In the genomic region with DNA sequence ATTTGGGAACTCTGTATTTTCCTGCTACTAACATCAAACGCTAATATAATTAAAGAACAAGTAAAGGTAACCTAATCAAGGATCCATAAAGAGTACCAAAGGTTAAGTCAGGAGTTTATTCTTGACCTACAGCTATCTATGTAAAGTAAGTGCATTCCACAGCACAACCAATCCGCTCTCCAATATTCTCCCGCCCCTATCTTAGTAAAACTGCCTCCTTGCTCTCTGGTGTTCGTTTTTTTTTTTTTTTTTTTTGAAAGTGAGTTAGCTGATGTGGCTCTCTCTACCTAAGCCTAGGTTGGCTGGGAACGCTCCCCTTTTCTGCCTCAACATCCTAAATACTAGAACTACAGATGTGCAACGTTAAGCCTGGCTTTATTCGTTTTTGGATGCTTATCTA, we compare ENCODE assay signal across 9 mouse cellular contexts. TPM values are rescaled to one million over a fixed set of nuclear protein-coding genes. Genes with fewer than 3 reads are reported as not detected.
A peak's percentile ranks its signal among the peaks of the same experiment; 100 is the strongest.
DNase-seq lines count a peak whose midpoint lies in the region; ATAC-seq and TF ChIP-seq lines count a peak whose summit lies in the region.
"Had no signal": no experiment of that assay in that cellular context is flagged by ENCODE, and none has a peak within 500 bp of the region (broad histone marks: within the 10 kb centered on the region; RNA-seq: fewer than 3 reads in every experiment).

No protein-coding gene starts in this region.

- H3K4me2 ChIP-seq in heart, embryonic 11.5 days = peak overlapping the region; percentile 77
- peak overlapping the region; percentile 81 for H3K4me2 ChIP-seq in heart, postnatal 0 days (ENCODE audit: low read depth, low read length)

- peak overlapping the region; percentile 96 for H3K9ac ChIP-seq in heart, embryonic 11.5 days (ENCODE audit: low read depth, low read length)
- peak overlapping the region; percentile 95 for H3K9ac ChIP-seq in heart, postnatal 0 days (replicated peaks; ENCODE audit: low read depth, low read length)

- H3K9me3 ChIP-seq in heart, embryonic 11.5 days (replicated peaks; ENCODE audit: control insufficient read depth, low read length) = 0 out of 2 replicates have a peak, but pooled peaks cover 3% of the 10 kb centered on the region
- H3K9me3 ChIP-seq in heart, postnatal 0 days (replicated peaks; ENCODE audit: control insufficient read depth, low read length) = no peaks in the 10 kb centered on the region
- no peaks in the 10 kb centered on the region; the same call in 1 of the 2 replicates for H3K9me3 ChIP-seq in midbrain, embryonic 10.5 days (replicated peaks)

- no peaks in the 10 kb centered on the region for H3K27me3 ChIP-seq in heart, embryonic 11.5 days (ENCODE audit: control insufficient read depth, insufficient read depth, low read length)
- no peaks in the 10 kb centered on the region for H3K27me3 ChIP-seq in heart, postnatal 0 days (ENCODE audit: control insufficient read depth, insufficient read depth, low read length)
- H3K27me3 ChIP-seq in midbrain, embryonic 10.5 days (ENCODE audit: low read depth, poor library complexity, severe bottlenecking) = no peaks in the 10 kb centered on the region

- no peaks in the 10 kb centered on the region for H3K36me3 ChIP-seq in heart, embryonic 11.5 days (ENCODE audit: control insufficient read depth, insufficient read depth, low read length)
- no peaks in the 10 kb centered on the region for H3K36me3 ChIP-seq in heart, postnatal 0 days (replicated peaks; ENCODE audit: control insufficient read depth, insufficient read depth, low read length)
- H3K36me3 ChIP-seq in midbrain, embryonic 10.5 days = no peaks in the 10 kb centered on the region

- H3K27ac ChIP-seq in heart, embryonic 11.5 days (ENCODE audit: low read depth, low read length) = no peak overlapping the region
- H3K27ac ChIP-seq in heart, postnatal 0 days (ENCODE audit: low read depth) = no peak overlapping the region
- no peak overlapping the region for H3K27ac ChIP-seq in midbrain, embryonic 10.5 days (replicated peaks)

- intact Hi-C loops in gastrocnemius, postnatal 14 days (cut with DNase I; ENCODE audit: low total_unique reads) = no loop called here

- no peak for TF ChIP-seq EP300 in heart, postnatal 0 days (IDR thresholded peaks at IDR 0.05; ENCODE audit: low read depth)

- no peak for ATAC-seq in heart, embryonic 11.5 days (replicated peaks; ENCODE audit: insufficient number of reproducible peaks, low FRiP score, low TSS enrichment)
- ATAC-seq in heart, postnatal 0 days (ENCODE audit: insufficient read depth, low read depth) = no peak
- ATAC-seq in granulocyte monocyte progenitor cell, adult 5-6 weeks (replicated peaks; ENCODE audit: poor library complexity, severe bottlenecking) = no peak

- no peak for DNase-seq in heart, adult 8-10 months (ENCODE audit: low spot score)
- DNase-seq in MEL-GATA-1-ER (ENCODE audit: extremely low read depth, low read depth) = peak; percentile 54
- DNase-seq in heart, postnatal 0 days (ENCODE audit: low spot score) = no peak
- no peak for DNase-seq in midbrain, embryonic 10.5 days (ENCODE audit: low spot score)
- DNase-seq in gastrocnemius, postnatal 14 days = no peak
- no peak for DNase-seq in adrenal gland, postnatal 25 days

- TF ChIP-seq CTCF in heart, postnatal 0 days (IDR thresholded peaks at IDR 0.05; ENCODE audit: low read depth) = no peak

- peaks cover 3% of the 10 kb centered on the region; the same call in 1 of the 2 replicates for H3K4me1 ChIP-seq in heart, embryonic 11.5 days (ENCODE audit: control insufficient read depth, insufficient read depth, low read length)
- 0 out of 2 replicates have a peak, but pooled peaks cover 11% of the 10 kb centered on the region for H3K4me1 ChIP-seq in heart, postnatal 0 days (ENCODE audit: control insufficient read depth, insufficient read depth)
- H3K4me1 ChIP-seq in midbrain, embryonic 10.5 days = peaks cover 17% of the 10 kb centered on the region

- 8% methylated on average over 7 of the region's 7 CpGs for WGBS in heart, embryonic 11.5 days (ENCODE audit: insufficient replicate concordance)
- 11% methylated on average over 7 of the region's 7 CpGs for WGBS in heart, postnatal 0 days
- 25% methylated on average over 7 of the region's 7 CpGs for WGBS in midbrain, embryonic 10.5 days

- H3K4me3 ChIP-seq in heart, embryonic 11.5 days (ENCODE audit: low read depth, low read length) = peak overlapping the region; percentile 99
- peak overlapping the region; percentile 99 for H3K4me3 ChIP-seq in heart, postnatal 0 days (ENCODE audit: low read depth, low read length)
- H3K4me3 ChIP-seq in midbrain, embryonic 10.5 days = peak overlapping the region; percentile 97

RNA-seq across cellular contexts. Expression of a gene that starts 1.2 kb away (rescaled TPM):
- 10.2 and 13.9 TPM in 2 replicates for polyA plus RNA-seq in heart, embryonic 11.5 days (2014; fragmentation: Nextera tagmentation; extraction: Ambion mirVana)
- 10 to 100 TPM; 19.0 to 22.5 (median 21.7) TPM for total RNA-seq in heart, adult 8-10 months (2022)
- total RNA-seq in heart, postnatal 0 days (2014; rRNA removed; ENCODE audit: low replicate concordance) = 19.0 and 41.9 TPM in 2 replicates
- polyA plus RNA-seq in heart, postnatal 0 days (2015; fragmentation: Nextera tagmentation; extraction: Ambion mirVana) = 3.1 and 3.7 TPM in 2 replicates
- 12.6 and 12.9 TPM in 2 replicates for polyA plus RNA-seq in midbrain, embryonic 10.5 days (2016; fragmentation: Nextera tagmentation; extraction: Ambion mirVana)
- 10 to 100 TPM; 14.1 to 17.9 TPM for total RNA-seq in gastrocnemius, postnatal 14 days (2021)
- 23.6 and 24.4 TPM in 2 replicates for total RNA-seq in adrenal gland, postnatal 25 days (2021)
- 34.3 and 38.0 TPM in 2 replicates for total RNA-seq in granulocyte monocyte progenitor cell, adult 5-6 weeks (2014; fragmentation: Nextera tagmentation)
- 27.4 and 28.1 TPM in 2 replicates for total RNA-seq in granulocyte monocyte progenitor cell, adult 5-6 weeks (2017)

RNA-seq across cellular contexts. Expression of a gene that starts 36.4 kb away (rescaled TPM):
- 20.2 and 20.9 TPM in 2 replicates for polyA plus RNA-seq in heart, embryonic 11.5 days (2014; fragmentation: Nextera tagmentation; extraction: Ambion mirVana)
- 1 to 10 TPM; 4.1 to 8.3 (median 5.9) TPM for total RNA-seq in heart, adult 8-10 months (2022)
- 20.3 and 25.8 TPM in 2 replicates for total RNA-seq in heart, postnatal 0 days (2014; rRNA removed; ENCODE audit: low replicate concordance)
- 23.6 and 24.7 TPM in 2 replicates for polyA plus RNA-seq in heart, postnatal 0 days (2015; fragmentation: Nextera tagmentation; extraction: Ambion mirVana)
- polyA plus RNA-seq in midbrain, embryonic 10.5 days (2016; fragmentation: Nextera tagmentation; extraction: Ambion mirVana) = 30.5 and 31.8 TPM in 2 replicates
- total RNA-seq in gastrocnemius, postnatal 14 days (2021) = 1 to 10 TPM; 5.1 to 5.8 TPM
- 17.2 and 39.9 TPM in 2 replicates for total RNA-seq in adrenal gland, postnatal 25 days (2021)
- 7.3 and 13.8 TPM in 2 replicates for total RNA-seq in granulocyte monocyte progenitor cell, adult 5-6 weeks (2014; fragmentation: Nextera tagmentation)
- 14.1 and 16.8 TPM in 2 replicates for total RNA-seq in granulocyte monocyte progenitor cell, adult 5-6 weeks (2017)

RNA-seq across cellular contexts. Expression of a gene that starts 58.0 kb away (rescaled TPM):
- polyA plus RNA-seq in heart, embryonic 11.5 days (2014; fragmentation: Nextera tagmentation; extraction: Ambion mirVana) = not detected in 2 replicates
- total RNA-seq in heart, adult 8-10 months (2022) = not detected
- total RNA-seq in heart, postnatal 0 days (2014; rRNA removed; ENCODE audit: low replicate concordance) = not detected in 2 replicates
- polyA plus RNA-seq in heart, postnatal 0 days (2015; fragmentation: Nextera tagmentation; extraction: Ambion mirVana) = not detected in 2 replicates
- not detected in 2 replicates for polyA plus RNA-seq in midbrain, embryonic 10.5 days (2016; fragmentation: Nextera tagmentation; extraction: Ambion mirVana)
- not detected for total RNA-seq in gastrocnemius, postnatal 14 days (2021)
- total RNA-seq in adrenal gland, postnatal 25 days (2021) = not detected in 2 replicates
- total RNA-seq in granulocyte monocyte progenitor cell, adult 5-6 weeks (2014; fragmentation: Nextera tagmentation) = not detected in 2 replicates
- not detected in 2 replicates for total RNA-seq in granulocyte monocyte progenitor cell, adult 5-6 weeks (2017)
- total RNA-seq: hematopoietic stem cell, adult 5-6 weeks had no signal
